Comparison of ENCODE assay signal across 7 mouse cellular contexts in genomic region chr4:43431690-43432089, GRCm38 (mm10). TPM values are rescaled to one million over a fixed set of nuclear protein-coding genes. Genes with fewer than 3 reads are reported as not detected.
DNase-seq lines count a peak whose midpoint lies in the region; ATAC-seq lines count a peak whose summit lies in the region.

No protein-coding gene starts in this region.

- peak overlapping the region; percentile 73 for H3K27ac ChIP-seq in hindbrain, embryonic 14.5 days

- WGBS in hindbrain, embryonic 14.5 days, result 3% methylated on average over 4 of the region's 4 CpGs

- peak; percentile 91 for DNase-seq in NIH3T3 (ENCODE audit: low read depth)
- DNase-seq in cerebellum, adult 11 months, result peak; percentile 78
- DNase-seq in forelimb bud, embryonic 11.5 days (ENCODE audit: low read depth, low spot score), result peak; percentile 90
- DNase-seq in hindbrain, embryonic 14.5 days (ENCODE audit: low spot score), result peak; percentile 90
- DNase-seq in layer of hippocampus, postnatal 14 days (ENCODE audit: low spot score in 2 of 2), result peak; percentile 71 to 90
- DNase-seq in lung, postnatal 36 days, result peak; percentile 96
- DNase-seq in right cerebral cortex, adult 2 months (ENCODE audit: low spot score in 2 of 2), result peak; percentile 83 to 85

- H3K4me3 ChIP-seq in hindbrain, embryonic 14.5 days (replicated peaks; ENCODE audit: low read length), result no peak overlapping the region

- peaks cover 15% of the 10 kb centered on the region for H3K4me1 ChIP-seq in hindbrain, embryonic 14.5 days (replicated peaks; ENCODE audit: control insufficient read depth, insufficient read depth, low read length)

- peaks cover 11% of the 10 kb centered on the region for H3K36me3 ChIP-seq in hindbrain, embryonic 14.5 days (replicated peaks; ENCODE audit: control insufficient read depth, insufficient read depth)

- no peak overlapping the region for H3K4me2 ChIP-seq in hindbrain, embryonic 14.5 days (replicated peaks)

- no peak overlapping the region for H3K9ac ChIP-seq in hindbrain, embryonic 14.5 days

- H3K9me3 ChIP-seq in hindbrain, embryonic 14.5 days (ENCODE audit: control insufficient read depth, low read length), result no peaks in the 10 kb centered on the region

- peak; percentile 64; the same call in 1 of the 2 replicates for ATAC-seq in hindbrain, embryonic 14.5 days (ENCODE audit: low FRiP score)

- no peaks in the 10 kb centered on the region for H3K27me3 ChIP-seq in hindbrain, embryonic 14.5 days (ENCODE audit: control insufficient read depth, insufficient read depth, low read length)

RNA-seq across cellular contexts. Expression of gene Fam166b, which starts 2.8 kb away (rescaled TPM):
- 1.6 and 2.2 TPM in 2 replicates for polyA plus RNA-seq in hindbrain, embryonic 14.5 days (2014; fragmentation: Nextera tagmentation; extraction: Ambion mirVana)
- total RNA-seq in layer of hippocampus, postnatal 14 days (2021), result 1 to 10 TPM in 1 of 2 experiments, under 1 TPM in 1; 0.76 to 2.4 TPM

RNA-seq across cellular contexts. Expression of gene Tesk1, which starts 10.0 kb away (rescaled TPM):
- 21.8 and 22.6 TPM in 2 replicates for polyA plus RNA-seq in hindbrain, embryonic 14.5 days (2014; fragmentation: Nextera tagmentation; extraction: Ambion mirVana)
- 10 to 100 TPM; 63.0 to 64.4 TPM for total RNA-seq in layer of hippocampus, postnatal 14 days (2021)

RNA-seq across cellular contexts. Expression of gene Cd72, which starts 22.7 kb away (rescaled TPM):
- 6.4 and 7.5 TPM in 2 replicates for polyA plus RNA-seq in hindbrain, embryonic 14.5 days (2014; fragmentation: Nextera tagmentation; extraction: Ambion mirVana)
- total RNA-seq in layer of hippocampus, postnatal 14 days (2021), result not detected

RNA-seq across cellular contexts. Expression of gene Rusc2, which starts 49.9 kb away (rescaled TPM):
- polyA plus RNA-seq in hindbrain, embryonic 14.5 days (2014; fragmentation: Nextera tagmentation; extraction: Ambion mirVana), result 58.3 and 58.5 TPM in 2 replicates
- 100 to 1,000 TPM; 127 to 145 TPM for total RNA-seq in layer of hippocampus, postnatal 14 days (2021)

RNA-seq across cellular contexts. Expression of gene Sit1, which starts 51.8 kb away (rescaled TPM):
- polyA plus RNA-seq in hindbrain, embryonic 14.5 days (2014; fragmentation: Nextera tagmentation; extraction: Ambion mirVana), result not detected in 2 replicates
- total RNA-seq in layer of hippocampus, postnatal 14 days (2021), result not detected
